Mouse (Mus musculus): Measurements from ENCODE around the gene Btg4. TPM values are rescaled to one million over a fixed set of nuclear protein-coding genes. Genes with fewer than 3 reads are reported as not detected.
A peak's percentile ranks its signal among the peaks of the same experiment; 100 is the strongest.

Gene Btg4
- polyA plus RNA-seq, 1 experiment from 2014 or later, result not detected

MicroRNAs encoded within 50 kb of the gene (microRNA counts, 519-probe panel; counts per million panel counts)
- microRNA mmu-miR-34b-3p (not detected), microRNA mmu-miR-34b-5p (2,594 counts per million, percentile 7 among the panel's probes with 10 or more counts), microRNA mmu-miR-34c (not detected)

Small RNA genes lying within 50 kb of the gene (microRNA-seq; reads per million reads assigned to microRNA genes)
- gene Mir34b (66.8 reads per million, percentile 48 among the genes with 10 or more reads in this experiment), gene Mir34c (2,217 reads per million, percentile 83 among the genes with 10 or more reads in this experiment)

Other genes starting within 250 kb of the Btg4 start
- gene Ppp2r1b, start 215.6 kb upstream of the Btg4 start, polyA plus RNA-seq (2014; fragmentation: Nextera tagmentation; extraction: Ambion mirVana), result 49.0 and 55.3 TPM in 2 replicates
- gene Sik2, start 51.8 kb upstream of the Btg4 start, polyA plus RNA-seq (2014; fragmentation: Nextera tagmentation; extraction: Ambion mirVana), result 16.1 and 17.4 TPM in 2 replicates
- gene Layn, start 16.2 kb downstream of the Btg4 start, polyA plus RNA-seq (2014; fragmentation: Nextera tagmentation; extraction: Ambion mirVana), result 2.1 TPM in 2 replicates
- gene 4833427G06Rik, start 41.2 kb downstream of the Btg4 start, polyA plus RNA-seq (2014; fragmentation: Nextera tagmentation; extraction: Ambion mirVana), result 1.7 and 1.8 TPM in 2 replicates
- not detected in 2 replicates for gene Gm32742, start 104.6 kb downstream of the Btg4 start, polyA plus RNA-seq (2014; fragmentation: Nextera tagmentation; extraction: Ambion mirVana)
- not detected in 2 replicates for gene Pou2af1, start 152.8 kb downstream of the Btg4 start, polyA plus RNA-seq (2014; fragmentation: Nextera tagmentation; extraction: Ambion mirVana)
- 0.50 and 0.62 TPM in 2 replicates for gene Colca2, start 217.7 kb downstream of the Btg4 start, polyA plus RNA-seq (2014; fragmentation: Nextera tagmentation; extraction: Ambion mirVana)